Mouse (Mus musculus) cerebellum, adult 2 months (tissue): ENCODE data around the gene Slc13a2.

Experiments
- CTCF ChIP-seq: fragments of 200-500 bp; IDR thresholded peaks from 2 replicates; pipeline ENCODE4 v1.5.1; 2011; ENCODE audit warnings: low read depth, mild to moderate bottlenecking, control low read depth, low read length, moderate library complexity, borderline replicate concordance; ENCODE audit not compliant: insufficient read depth
- POLR2A ChIP-seq: fragments of 200-500 bp; IDR thresholded peaks from 2 replicates; pipeline ENCODE4 v1.6.1; 2011; ENCODE audit warnings: low read length, control low read depth, borderline replicate concordance; ENCODE audit not compliant: insufficient read depth

- TF ChIP-seq POLR2A (no peak), CTCF (no peak)
Measured at GRCm38 (mm10) chr11:78382701-78383100, 39.3 kb downstream of the Slc13a2 start.
